Mouse (Mus musculus) urinary bladder, postnatal 4 days (tissue): ENCODE results near the gene Wdr4.

Experiments used
- DNase-seq, 2 experiments: peaks; one replicate each; pipeline ENCODE4 v3.0.0; 2021 to 2022; ENCODE audit warnings: low spot score in 2 of 2

Gene Wdr4

GRCm38 (mm10) chr17:31447766-31448165, 72.0 kb downstream of the Wdr4 start:
- no peak for DNase-seq

DNA sequence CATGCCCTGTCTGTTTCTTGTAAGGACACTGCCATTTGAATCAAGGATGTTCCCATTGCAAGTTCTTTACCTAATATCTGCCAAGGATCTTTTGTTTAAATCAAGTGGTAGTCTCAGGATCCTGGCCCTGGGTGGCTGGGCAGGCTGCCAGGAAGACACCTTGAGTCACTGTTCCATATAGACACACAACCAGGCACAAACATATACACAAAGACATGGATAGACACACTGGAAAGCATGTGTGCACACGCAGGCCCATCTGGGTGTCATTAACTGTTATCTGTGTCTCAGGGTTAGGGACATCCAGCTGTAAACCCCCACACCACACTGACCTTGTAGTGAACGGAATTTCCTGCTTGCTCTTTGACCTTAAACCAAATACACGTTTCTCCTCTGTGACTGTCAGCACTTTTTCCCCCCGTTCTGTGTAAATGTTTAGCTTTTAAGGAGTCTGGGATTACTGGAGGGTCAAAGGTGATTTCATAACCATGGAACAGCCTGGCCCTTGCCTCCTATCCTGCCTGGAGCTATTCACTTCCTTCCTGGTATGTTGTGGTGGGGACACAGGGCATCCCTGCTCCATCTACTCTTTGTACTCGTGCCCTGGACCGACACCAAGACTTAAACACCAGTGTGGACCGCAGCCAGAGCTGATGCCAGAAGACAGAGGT, 74.6 kb downstream of the Wdr4 start:
- DNase-seq, result no peak
